Mouse (Mus musculus) heart, postnatal 0 days (tissue): ENCODE measurements around the gene Gpr87.

Experiments
- CTCF ChIP-seq: IDR thresholded peaks from 2 replicates; pipeline ENCODE4 v1.5.1; 2016; ENCODE audit warnings: antibody characterized with exemption, control low read depth, low read depth
- EP300 ChIP-seq: IDR thresholded peaks from 2 replicates; pipeline ENCODE4 v1.6.1; 2016; ENCODE audit warnings: antibody characterized with exemption, low read depth

GRCm38 (mm10) chr3:59145194-59145593, 49.7 kb downstream of the Gpr87 start:
- TF ChIP-seq CTCF (no peak), EP300 (no peak)
